Mouse (Mus musculus): ENCODE data around the gene Fkbp3.

DNA sequence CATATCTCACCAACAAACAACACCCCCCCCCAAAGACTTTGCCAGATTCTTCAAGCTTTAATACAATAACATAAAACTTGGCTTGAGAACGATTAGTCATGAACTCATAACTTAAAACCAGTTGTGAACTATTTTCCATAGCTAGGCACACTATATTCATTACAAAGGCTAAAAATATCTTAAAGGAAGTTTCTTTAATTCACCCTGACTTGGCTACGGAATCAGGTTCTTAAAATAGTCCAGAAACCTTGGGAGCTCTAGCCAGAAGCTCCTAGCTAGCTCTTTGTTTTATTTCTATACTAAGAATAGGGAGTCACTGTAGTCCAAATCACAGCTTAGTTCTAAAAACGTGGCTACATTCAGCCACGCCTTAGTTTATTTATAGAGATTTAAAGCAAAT, 5.4 kb downstream of the Fkbp3 start:
- no peak for TF ChIP-seq CTCF (IDR thresholded peaks at IDR 0.05; ENCODE audit: borderline replicate concordance, insufficient read depth, low read depth, low read length)
- TF ChIP-seq POLR2A (IDR thresholded peaks at IDR 0.05; ENCODE audit: borderline replicate concordance, insufficient read depth, low read length), result no peak

All from cerebellum, adult 2 months (tissue).